Mouse (Mus musculus) embryonic facial prominence, embryonic 10.5 days (tissue): ENCODE data around the gene Smc1a. TPM values are rescaled to one million over a fixed set of nuclear protein-coding genes. Genes with fewer than 3 reads are reported as not detected.
"Not testable (repeated sequence)": the region's sequence is repeated elsewhere in the genome, so short reads cannot be mapped to it uniquely, and the experiment has no call there.

Experiments
- DNase-seq: peaks from one replicate; pipeline ENCODE4 v3.0.0-alpha.2; 2017; ENCODE audit warnings: low spot score
- H3K27ac ChIP-seq: fragments of 300-500 bp; sonication (generic); replicated peaks from 2 replicates; pipeline ENCODE4 v1.5.1; 2016; ENCODE audit warnings: mild to moderate bottlenecking
- H3K27me3 ChIP-seq: fragments of 300-500 bp; sonication (generic); replicated peaks from 2 replicates; pipeline ENCODE4 v1.6.1; 2016; ENCODE audit warnings: low read depth, mild to moderate bottlenecking; ENCODE audit not compliant: poor library complexity, severe bottlenecking
- H3K36me3 ChIP-seq: fragments of 300-500 bp; sonication (generic); replicated peaks from 2 replicates; pipeline ENCODE4 v1.6.1; 2016; ENCODE audit warnings: mild to moderate bottlenecking, moderate library complexity
- H3K4me1 ChIP-seq: fragments of 300-500 bp; sonication (generic); 2 replicates; pipeline ENCODE4 v1.6.1; 2016
- H3K4me3 ChIP-seq: fragments of 300-500 bp; sonication (generic); 2 replicates; pipeline ENCODE4 v1.5.1; 2016; ENCODE audit warnings: mild to moderate bottlenecking, moderate library complexity
- H3K9me3 ChIP-seq: fragments of 300-500 bp; sonication (generic); 2 replicates; pipeline ENCODE4 v1.6.1; 2016; ENCODE audit warnings: mild to moderate bottlenecking
- WGBS: fragments of 180-500 bp; shearing (Covaris S2); methylation state at CpG from one replicate; pipeline ENCODE4 v1.1.7; 2016; 5-methylcytosine and 5-hydroxymethylcytosine counted together
- polyA plus RNA-seq: library from polyadenylated mRNA; unstranded; fragments of >200 nt; fragmentation: Nextera tagmentation; extraction: Ambion mirVana; gene quantifications from 2 replicates; pipeline ENCODE4 v1.2.1, GENCODE M21; 2016

Gene Smc1a
- polyA plus RNA-seq, 1 experiment from 2014 or later, result 117 TPM

GRCm38 (mm10) chrX:152052546-152052945, 36.3 kb downstream of the Smc1a start:
- H3K27ac ChIP-seq, result no peak overlapping the region
- H3K27me3 ChIP-seq, result peaks cover 99% of the 10 kb centered on the region
- H3K36me3 ChIP-seq, result peaks cover 63% of the 10 kb centered on the region
- H3K9me3 ChIP-seq, result no peaks in the 10 kb centered on the region
- no peaks in the 10 kb centered on the region for H3K4me1 ChIP-seq
- 74% methylated on average over 3 of the region's 3 CpGs for WGBS
- DNase-seq, result no peak
- H3K4me3 ChIP-seq, result no peak overlapping the region

GRCm38 (mm10) chrX:152054094-152054493, 37.9 kb downstream of the Smc1a start:
- H3K4me3 ChIP-seq, result no peak overlapping the region
- no peak for DNase-seq
- no peaks in the 10 kb centered on the region for H3K9me3 ChIP-seq
- H3K4me1 ChIP-seq, result no peaks in the 10 kb centered on the region
- H3K36me3 ChIP-seq, result peaks cover 63% of the 10 kb centered on the region
- WGBS, result 81% methylated on average over 1 of the region's 1 CpGs
- peaks cover 99% of the 10 kb centered on the region for H3K27me3 ChIP-seq
- H3K27ac ChIP-seq, result no peak overlapping the region

DNA sequence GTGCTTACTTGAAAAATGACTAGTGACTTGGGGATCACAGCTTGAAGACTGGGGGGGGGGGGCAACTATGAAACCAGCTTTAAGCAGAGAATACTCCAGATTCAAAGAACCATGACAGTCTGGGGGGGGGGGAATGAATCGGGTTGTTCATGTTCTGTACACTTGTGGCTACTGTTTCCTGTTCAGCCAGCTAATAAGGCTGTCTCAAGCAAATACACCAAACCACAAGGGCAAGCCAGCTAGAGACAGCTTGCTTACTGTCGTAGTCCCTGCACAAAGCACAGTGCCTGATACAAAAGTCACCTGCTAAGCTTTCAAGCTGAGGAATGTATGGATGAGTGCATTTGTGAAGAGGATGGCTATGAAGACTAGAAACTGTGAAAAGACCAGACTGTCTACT, 49.4 kb downstream of the Smc1a start:
- Histone ChIP-seq H3K4me3 (no peak overlapping the region), H3K27ac (no peak overlapping the region), H3K27me3 (peaks cover 93% of the 10 kb centered on the region), H3K36me3 (peaks cover 39% of the 10 kb centered on the region), H3K9me3 (no peaks in the 10 kb centered on the region), H3K4me1 (no peaks in the 10 kb centered on the region)
- no peak for DNase-seq
- 77% methylated on average over 2 of the region's 2 CpGs for WGBS

DNA sequence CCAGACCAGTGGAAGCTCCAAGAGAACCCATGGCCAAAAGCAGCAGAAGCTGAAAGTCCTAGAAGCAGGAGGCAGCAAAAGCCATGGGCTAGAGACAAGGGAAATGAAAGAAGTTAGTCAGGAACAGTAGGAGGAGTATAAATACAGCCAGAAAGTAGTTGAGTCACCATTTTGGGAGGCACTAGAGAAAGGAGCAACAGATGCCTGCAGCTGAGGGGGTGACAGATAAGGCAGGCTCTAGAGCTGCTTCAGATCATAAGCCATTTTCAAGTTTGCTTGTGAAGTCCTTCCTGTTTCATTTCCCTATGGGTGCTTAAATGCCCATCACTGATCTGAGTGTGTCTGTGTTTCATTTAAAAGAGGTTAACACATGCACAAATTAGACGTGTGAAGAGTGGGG, 51.6 kb downstream of the Smc1a start:
- 53% methylated on average over 1 of the region's 1 CpGs for WGBS
- no peak for DNase-seq

DNA sequence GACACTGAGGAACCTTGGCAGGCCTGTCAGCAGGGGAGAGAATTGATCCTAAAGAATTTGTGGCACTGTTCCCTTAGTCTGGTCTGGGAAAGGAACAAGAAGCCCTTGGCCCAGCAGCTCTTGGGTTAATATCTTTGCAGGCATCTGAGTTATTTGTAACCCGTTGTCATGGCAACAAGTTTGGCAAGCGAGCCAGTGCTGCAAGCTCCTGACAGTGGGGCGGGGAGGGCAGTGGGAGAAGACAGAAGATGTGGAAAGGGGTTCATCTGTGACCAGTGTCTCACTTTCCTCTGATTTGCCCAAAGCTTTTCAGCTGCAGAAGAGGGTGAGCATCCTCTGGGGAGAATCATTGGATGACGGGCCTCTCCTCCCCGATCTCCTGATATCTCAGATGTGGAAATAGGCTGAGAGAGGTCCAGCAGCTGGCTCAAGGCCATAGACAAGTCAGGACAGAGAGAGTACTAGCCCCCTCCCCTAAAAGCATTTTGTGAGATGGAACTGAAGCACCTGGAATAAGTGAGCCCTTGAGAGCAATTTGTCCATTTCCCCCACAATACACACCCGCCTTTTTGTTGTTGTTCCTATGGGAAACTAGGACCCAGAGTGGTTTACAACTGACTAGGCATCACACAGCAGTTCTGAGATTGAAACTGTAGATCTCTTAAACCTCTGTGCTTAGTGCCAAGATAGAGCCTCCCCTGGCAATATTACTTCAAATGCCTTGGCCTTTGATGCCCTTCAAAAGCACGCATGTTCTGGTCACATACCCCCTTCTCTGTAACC, 73.8 kb downstream of the Smc1a start:
- H3K27me3 ChIP-seq, result peaks cover 98% of the 10 kb centered on the region
- peak; percentile 43 for DNase-seq
- 48% methylated on average over 7 of the region's 7 CpGs for WGBS
- H3K27ac ChIP-seq, H3K36me3 ChIP-seq, H3K4me3 ChIP-seq, H3K9me3 ChIP-seq, H3K4me1 ChIP-seq: not testable (repeated sequence)

More for the DNA sequence above, 51.6 kb downstream of the Smc1a start:
- peaks cover 81% of the 10 kb centered on the region for H3K27me3 ChIP-seq
- H3K4me1 ChIP-seq, result no peaks in the 10 kb centered on the region
- H3K27ac ChIP-seq, result no peak overlapping the region
- peaks cover 18% of the 10 kb centered on the region for H3K36me3 ChIP-seq
- no peak overlapping the region for H3K4me3 ChIP-seq
- H3K9me3 ChIP-seq, result no peaks in the 10 kb centered on the region

DNA sequence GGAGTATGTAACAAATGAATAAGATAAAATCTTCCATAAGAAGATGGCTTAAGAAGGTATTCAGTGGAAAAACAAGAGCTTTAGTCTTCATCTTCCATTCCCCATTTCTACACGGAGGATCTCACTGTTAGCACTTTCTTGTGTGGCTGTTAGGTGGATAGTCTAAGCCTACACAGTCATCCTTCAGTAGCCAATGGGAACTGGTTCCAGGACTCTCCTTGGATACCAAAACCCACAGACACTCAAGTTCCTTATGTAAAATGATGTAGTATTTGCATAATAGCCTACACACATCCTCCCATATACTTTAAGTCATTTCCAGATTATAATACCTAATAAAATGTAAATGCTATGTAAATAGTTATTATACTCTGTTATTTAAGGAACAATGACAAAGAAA, 81.3 kb downstream of the Smc1a start:
- H3K9me3 ChIP-seq, result no peaks in the 10 kb centered on the region
- no peak for DNase-seq
- WGBS, result 44% methylated on average over 1 of the region's 1 CpGs
- peaks cover 98% of the 10 kb centered on the region for H3K27me3 ChIP-seq
- no peak overlapping the region for H3K4me3 ChIP-seq
- H3K4me1 ChIP-seq, result no peaks in the 10 kb centered on the region
- H3K27ac ChIP-seq, result no peak overlapping the region
- H3K36me3 ChIP-seq, result no peaks in the 10 kb centered on the region

Other genes starting within 250 kb of the Smc1a start
- gene Huwe1, start 215.6 kb upstream of the Smc1a start, polyA plus RNA-seq, result 55.8 and 60.4 TPM in 2 replicates
- gene Hsd17b10, start 14.6 kb upstream of the Smc1a start, polyA plus RNA-seq, result 225 and 243 TPM in 2 replicates
- gene Ribc1, start 133 bp upstream of the Smc1a start, polyA plus RNA-seq, result 5.9 and 6.3 TPM in 2 replicates
- 0.71 and 0.96 TPM in 2 replicates for gene Iqsec2, start 127.8 kb downstream of the Smc1a start, polyA plus RNA-seq
- gene Kdm5c, start 216.6 kb downstream of the Smc1a start, polyA plus RNA-seq, result 71.4 and 75.2 TPM in 2 replicates